Mouse (Mus musculus) thymus, postnatal 0 days (tissue): ENCODE data around the gene Ereg. TPM values are rescaled to one million over a fixed set of nuclear protein-coding genes. Genes with fewer than 3 reads are reported as not detected.

ENCODE experiments used
- DNase-seq: peaks from one replicate; pipeline ENCODE4 v3.0.0-alpha.2; 2015; ENCODE audit warnings: low spot score
- polyA plus RNA-seq: library from polyadenylated mRNA; unstranded; fragments of >200 nt; fragmentation: Nextera tagmentation; extraction: Ambion mirVana; gene quantifications from 2 replicates; pipeline ENCODE4 v1.2.1, GENCODE M21; 2015

Gene Ereg
- polyA plus RNA-seq = 0.05 and 0.06 TPM in 2 replicates

- no peak for DNase-seq
Measured at GRCm38 (mm10) chr5:91074450-91074950, at the start of gene Ereg. Ereg (plus strand) TSS chr5:91074622.

- DNase-seq = no peak
Measured at GRCm38 (mm10) chr5:91027164-91027563, 47.3 kb upstream of the Ereg start, which contains the start of gene Epgn. Epgn (plus strand) TSS chr5:91027464.

- no peak for DNase-seq
Measured at GRCm38 (mm10) chr5:91027840-91028239, 46.6 kb upstream of the Ereg start.

- DNase-seq = no peak
Measured at GRCm38 (mm10) chr5:91030629-91031028, 43.8 kb upstream of the Ereg start.

- no peak for DNase-seq
Measured at GRCm38 (mm10) chr5:91035341-91035740, 39.1 kb upstream of the Ereg start.

- DNase-seq = no peak
Measured at GRCm38 (mm10) chr5:91036628-91037027, 37.8 kb upstream of the Ereg start.

GRCm38 (mm10) chr5:91037756-91038155, 36.7 kb upstream of the Ereg start:
- no peak for DNase-seq

- no peak for DNase-seq
Measured at GRCm38 (mm10) chr5:91038547-91038946, 35.9 kb upstream of the Ereg start.

GRCm38 (mm10) chr5:91038963-91039362, 35.5 kb upstream of the Ereg start:
- no peak for DNase-seq

- DNase-seq = no peak
Measured at GRCm38 (mm10) chr5:91047987-91048386, 26.4 kb upstream of the Ereg start.

GRCm38 (mm10) chr5:91048397-91048796, 26.0 kb upstream of the Ereg start:
- no peak for DNase-seq

- DNase-seq = no peak
Measured at GRCm38 (mm10) chr5:91072340-91072739, 2.1 kb upstream of the Ereg start.

GRCm38 (mm10) chr5:91073626-91074025, 796 bp upstream of the Ereg start:
- no peak for DNase-seq

- DNase-seq = no peak
Measured at GRCm38 (mm10) chr5:91074026-91074425, 396 bp upstream of the Ereg start.

- no peak for DNase-seq
Measured at GRCm38 (mm10) chr5:91075021-91075420, 599 bp downstream of the Ereg start.

- DNase-seq = no peak
Measured at GRCm38 (mm10) chr5:91083016-91083415, 8.6 kb downstream of the Ereg start.

- DNase-seq = no peak
Measured at GRCm38 (mm10) chr5:91085291-91085690, 10.9 kb downstream of the Ereg start.

- no peak for DNase-seq
Measured at GRCm38 (mm10) chr5:91090301-91090700, 15.9 kb downstream of the Ereg start.

- no peak for DNase-seq
Measured at GRCm38 (mm10) chr5:91097911-91098614, 23.6 kb downstream of the Ereg start.

- no peak for DNase-seq
Measured at GRCm38 (mm10) chr5:91101742-91102141, 27.3 kb downstream of the Ereg start.

- no peak for DNase-seq
Measured at GRCm38 (mm10) chr5:91103943-91104665, 29.7 kb downstream of the Ereg start.

GRCm38 (mm10) chr5:91106248-91106647, 31.8 kb downstream of the Ereg start:
- DNase-seq = no peak
